Mouse (Mus musculus) erythroblast, embryonic 14.5 days (primary cell): ENCODE measurements at regions not wholly inside any gene's neighbourhood (a gene's known extent, or its start where the extent isn't known, plus 50 kb on each side); places are given as distances from the start of the nearest gene placed in this dataset.
"Not testable (repeated sequence)": the region's sequence is repeated elsewhere in the genome, so short reads cannot be mapped to it uniquely, and the experiment has no call there.

Experiments used
- H3K27me3 ChIP-seq: 2 replicates; pipeline ENCODE4 v1.6.1; 2012; ENCODE audit warnings: inconsistent platforms; ENCODE audit not compliant: control insufficient read depth
- H3K36me3 ChIP-seq: 2 replicates; pipeline ENCODE4 v1.6.1; 2012; ENCODE audit warnings: mild to moderate bottlenecking, inconsistent platforms; ENCODE audit not compliant: control insufficient read depth
- H3K4me1 ChIP-seq: 2 replicates; pipeline ENCODE4 v1.6.1; 2012; ENCODE audit warnings: inconsistent platforms; ENCODE audit not compliant: control insufficient read depth
- H3K4me3 ChIP-seq: replicated peaks from 2 replicates; pipeline ENCODE3; 2012; ENCODE audit warnings: moderate library complexity, mild to moderate bottlenecking, inconsistent platforms
- H3K9me3 ChIP-seq: 2 replicates; pipeline ENCODE4 v1.6.1; 2012; ENCODE audit warnings: low read length, inconsistent platforms, mixed read lengths; ENCODE audit not compliant: control insufficient read depth
- GATA1 ChIP-seq: IDR thresholded peaks from 2 replicates; pipeline ENCODE4 v1.6.1; 2012; ENCODE audit warnings: low read length, inconsistent platforms, mixed read lengths
- TAL1 ChIP-seq: IDR thresholded peaks from 3 replicates; pipeline ENCODE4 v1.6.1; 2012; ENCODE audit warnings: low read length, inconsistent platforms, mixed read lengths

DNA sequence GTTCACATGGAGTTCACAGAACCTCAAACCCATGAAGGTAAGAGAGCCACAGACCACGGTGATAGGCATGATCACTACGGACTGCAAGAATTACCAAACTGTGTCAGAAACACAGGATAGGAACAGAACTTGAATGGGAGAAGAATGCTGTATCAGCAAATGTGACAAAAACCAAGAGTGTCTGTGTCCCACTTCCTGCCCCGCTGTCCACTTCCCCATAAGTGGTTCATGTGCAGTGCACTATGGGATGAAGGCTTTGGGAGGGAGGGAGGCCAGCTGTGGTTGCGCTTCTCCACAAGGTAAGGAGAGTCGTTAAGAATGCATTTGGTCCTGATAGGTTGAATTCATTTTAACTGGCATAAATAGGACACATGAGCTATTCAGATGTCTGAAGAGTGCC is 313.8 kb upstream of the Cdh4 start:
- Histone ChIP-seq H3K9me3 (peaks cover 35% of the 10 kb centered on the region), H3K4me3 (no peak overlapping the region), H3K36me3 (no peaks in the 10 kb centered on the region), H3K27me3 (no peaks in the 10 kb centered on the region), H3K4me1 (no peaks in the 10 kb centered on the region)
- no peak for TF ChIP-seq TAL1
- no peak for TF ChIP-seq GATA1

DNA sequence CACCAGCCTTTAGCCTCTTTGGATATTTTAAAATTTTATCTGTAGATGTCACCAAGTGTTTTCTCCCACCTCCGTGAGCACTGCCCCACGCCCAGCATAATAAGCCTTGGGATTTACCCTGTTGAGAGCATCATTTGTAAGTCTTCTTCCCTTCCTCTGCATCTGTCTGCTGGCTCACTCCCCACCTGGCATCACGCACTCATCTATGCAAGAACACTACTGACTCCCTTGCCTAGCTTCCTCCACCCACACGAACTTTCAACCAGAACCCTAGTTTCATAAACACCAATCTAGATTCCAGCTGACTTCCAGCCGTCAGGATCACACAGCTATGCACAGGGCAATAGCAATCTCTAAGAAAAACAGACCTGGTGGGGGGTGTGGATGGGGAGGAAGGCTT is 311.2 kb upstream of the Cdh4 start:
- Histone ChIP-seq H3K9me3 (peaks cover 37% of the 10 kb centered on the region), H3K27me3 (no peaks in the 10 kb centered on the region), H3K36me3 (no peaks in the 10 kb centered on the region), H3K4me1 (no peaks in the 10 kb centered on the region), H3K4me3 (no peak overlapping the region)
- TF ChIP-seq TAL1 = no peak
- no peak for TF ChIP-seq GATA1

DNA sequence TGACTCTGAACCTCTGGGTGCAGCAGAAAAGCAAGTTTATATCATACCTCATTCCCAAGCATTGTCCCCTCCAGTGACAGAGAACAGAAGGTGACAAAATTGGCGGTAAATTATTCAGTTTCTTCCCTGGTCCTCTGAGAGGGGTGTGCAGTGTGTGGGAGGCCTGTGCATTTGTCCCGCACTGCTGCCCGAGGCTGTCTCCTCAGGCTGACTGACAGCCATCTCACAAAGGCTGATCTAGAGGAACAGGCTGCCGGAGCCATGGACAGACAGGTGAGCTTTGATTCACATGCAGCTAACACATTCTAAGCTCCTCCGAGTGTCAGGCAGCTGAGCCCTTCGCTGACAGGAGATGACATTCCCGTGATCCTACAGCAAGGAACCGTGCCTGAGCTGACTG is 299.9 kb upstream of the Cdh4 start:
- TF ChIP-seq GATA1 (no peak), TAL1 (no peak)
- Histone ChIP-seq H3K4me3 (no peak overlapping the region), H3K36me3 (no peaks in the 10 kb centered on the region), H3K4me1 (no peaks in the 10 kb centered on the region), H3K27me3 (no peaks in the 10 kb centered on the region), H3K9me3 (peaks cover 79% of the 10 kb centered on the region)

DNA sequence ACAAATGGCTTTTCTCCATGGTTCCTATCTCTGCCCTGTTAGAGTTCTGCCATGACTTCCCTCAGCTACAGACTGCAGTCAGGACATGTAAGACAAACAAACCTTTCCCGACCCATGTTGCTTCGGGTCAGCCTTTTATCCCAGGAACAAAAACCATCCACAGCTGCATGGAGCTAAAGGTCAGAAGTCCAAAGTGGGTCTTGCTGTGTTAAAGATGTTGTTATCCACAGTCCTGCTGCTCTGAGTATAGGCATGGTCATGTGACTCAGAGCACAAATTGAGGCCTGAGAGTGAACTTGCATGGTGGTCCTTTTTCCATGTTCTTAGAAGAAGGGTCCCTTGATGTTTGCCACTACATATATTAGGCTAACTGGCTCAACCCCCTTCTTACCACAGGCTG is 296.5 kb upstream of the Cdh4 start:
- H3K27me3 ChIP-seq = no peaks in the 10 kb centered on the region
- H3K4me3 ChIP-seq = no peak overlapping the region
- H3K4me1 ChIP-seq = no peaks in the 10 kb centered on the region
- peaks cover 82% of the 10 kb centered on the region for H3K9me3 ChIP-seq
- no peak for TF ChIP-seq GATA1
- no peak for TF ChIP-seq TAL1
- no peaks in the 10 kb centered on the region for H3K36me3 ChIP-seq

DNA sequence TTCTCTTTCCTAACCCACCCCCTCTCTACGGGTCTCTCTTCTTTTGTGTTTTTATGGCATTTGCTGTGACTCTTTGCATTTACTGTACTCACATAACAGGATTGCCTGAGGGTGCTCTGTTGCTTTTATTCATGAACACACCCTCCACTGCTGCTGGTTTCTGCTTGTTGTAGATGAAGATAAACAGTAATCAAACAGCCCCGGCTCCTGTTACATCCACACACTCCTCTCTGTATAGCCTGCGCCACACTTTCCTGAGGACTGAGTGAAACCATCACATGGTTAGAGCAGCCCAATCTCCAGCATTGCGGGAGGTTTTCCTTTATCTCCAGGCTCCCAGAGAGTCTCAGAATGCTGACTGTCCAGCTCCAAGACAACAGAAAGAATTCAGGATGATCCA is 296.0 kb upstream of the Cdh4 start:
- H3K4me1 ChIP-seq = no peaks in the 10 kb centered on the region
- H3K36me3 ChIP-seq = no peaks in the 10 kb centered on the region
- no peak overlapping the region for H3K4me3 ChIP-seq
- TF ChIP-seq TAL1 (no peak), GATA1 (no peak)
- no peaks in the 10 kb centered on the region for H3K27me3 ChIP-seq
- peaks cover 79% of the 10 kb centered on the region for H3K9me3 ChIP-seq

DNA sequence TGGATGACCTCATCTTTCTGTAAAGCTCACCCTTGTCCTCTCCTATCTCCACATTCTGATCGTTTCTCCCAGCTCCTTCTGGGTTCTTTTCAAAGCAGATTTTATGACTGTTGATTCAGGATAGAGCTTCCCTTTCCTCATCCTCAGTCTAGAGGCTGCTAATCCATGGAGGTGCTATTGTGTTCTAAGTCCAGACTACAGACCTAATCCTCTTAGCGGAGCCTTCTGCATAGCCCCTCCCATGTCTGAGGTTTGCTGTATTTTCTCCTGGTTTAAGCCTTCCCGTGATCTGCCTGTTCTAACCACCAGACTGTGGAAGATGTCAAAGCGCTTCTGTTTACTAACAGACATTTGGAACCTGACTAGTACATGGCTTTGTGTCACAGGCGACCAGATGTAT is 294.0 kb upstream of the Cdh4 start:
- TF ChIP-seq GATA1 (no peak), TAL1 (no peak)
- no peaks in the 10 kb centered on the region for H3K4me1 ChIP-seq
- H3K9me3 ChIP-seq = peaks cover 64% of the 10 kb centered on the region
- no peak overlapping the region for H3K4me3 ChIP-seq
- no peaks in the 10 kb centered on the region for H3K27me3 ChIP-seq
- no peaks in the 10 kb centered on the region for H3K36me3 ChIP-seq

DNA sequence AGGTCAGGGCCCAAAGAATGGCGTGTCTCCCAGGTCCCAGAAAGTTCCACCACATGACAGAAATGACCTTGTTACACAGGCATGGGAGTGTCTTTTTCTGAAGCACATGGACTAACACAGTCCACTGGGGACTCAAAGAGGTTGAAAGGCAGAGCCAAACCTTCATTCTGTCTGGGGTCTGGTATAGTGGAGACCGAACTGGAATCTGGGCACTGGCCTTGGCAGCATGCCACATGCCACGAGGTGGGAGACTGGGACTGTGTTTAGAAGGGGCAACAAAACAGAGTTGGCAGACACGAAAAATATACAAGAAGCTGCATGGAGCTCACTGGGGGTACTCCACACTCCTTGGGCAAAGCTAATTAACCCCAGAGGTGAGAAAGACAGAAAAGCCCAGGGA is 293.6 kb upstream of the Cdh4 start:
- TF ChIP-seq GATA1 (no peak), TAL1 (no peak)
- H3K36me3 ChIP-seq = no peaks in the 10 kb centered on the region
- no peak overlapping the region for H3K4me3 ChIP-seq
- H3K9me3 ChIP-seq = peaks cover 64% of the 10 kb centered on the region
- no peaks in the 10 kb centered on the region for H3K27me3 ChIP-seq
- H3K4me1 ChIP-seq = no peaks in the 10 kb centered on the region

DNA sequence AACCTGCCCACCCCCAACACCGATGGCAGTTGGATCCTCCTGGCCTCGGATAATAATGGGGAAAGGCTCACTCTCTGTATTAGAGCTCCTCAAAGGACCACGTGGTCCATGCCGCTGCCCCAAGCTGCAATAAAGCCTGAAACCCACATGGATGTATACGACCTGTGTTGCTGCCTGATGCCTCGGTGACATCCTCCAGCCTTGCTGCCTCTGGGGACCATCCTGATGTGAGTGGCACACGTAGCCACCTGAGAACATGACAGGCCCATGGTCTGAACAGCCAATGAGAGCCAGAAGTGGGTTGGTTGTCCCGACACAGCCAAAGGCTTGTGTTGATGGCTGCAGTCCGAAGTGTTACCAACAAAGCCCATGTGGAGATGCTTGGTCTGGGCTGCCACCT is 283.4 kb upstream of the Cdh4 start:
- no peaks in the 10 kb centered on the region for H3K27me3 ChIP-seq
- no peaks in the 10 kb centered on the region for H3K4me1 ChIP-seq
- no peaks in the 10 kb centered on the region for H3K36me3 ChIP-seq
- H3K9me3 ChIP-seq = peaks cover 47% of the 10 kb centered on the region
- no peak overlapping the region for H3K4me3 ChIP-seq
- no peak for TF ChIP-seq TAL1

DNA sequence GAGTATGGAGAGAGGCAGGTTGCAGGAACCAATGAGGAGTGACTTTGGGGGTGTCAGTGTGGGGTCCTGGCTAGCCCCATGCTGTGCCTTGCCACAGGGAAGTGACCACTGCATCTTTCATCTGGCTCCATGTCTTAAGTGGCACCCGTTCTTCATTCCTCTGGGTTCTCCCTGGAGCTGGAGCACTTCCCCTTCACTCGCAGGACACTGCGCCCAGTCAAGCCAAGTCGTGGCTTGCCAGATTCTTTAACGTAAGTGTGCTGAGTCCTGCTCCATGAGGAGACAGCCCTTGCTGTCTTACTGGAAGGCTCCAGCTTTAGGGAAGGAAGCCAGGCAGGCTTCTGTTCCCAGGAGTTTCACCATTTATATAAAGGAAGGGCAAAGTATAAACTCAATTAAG is 279.1 kb upstream of the Cdh4 start:
- H3K9me3 ChIP-seq = peaks cover 76% of the 10 kb centered on the region
- no peaks in the 10 kb centered on the region for H3K36me3 ChIP-seq
- TF ChIP-seq GATA1 (no peak), TAL1 (no peak)
- no peak overlapping the region for H3K4me3 ChIP-seq
- H3K27me3 ChIP-seq = no peaks in the 10 kb centered on the region
- H3K4me1 ChIP-seq = no peaks in the 10 kb centered on the region

DNA sequence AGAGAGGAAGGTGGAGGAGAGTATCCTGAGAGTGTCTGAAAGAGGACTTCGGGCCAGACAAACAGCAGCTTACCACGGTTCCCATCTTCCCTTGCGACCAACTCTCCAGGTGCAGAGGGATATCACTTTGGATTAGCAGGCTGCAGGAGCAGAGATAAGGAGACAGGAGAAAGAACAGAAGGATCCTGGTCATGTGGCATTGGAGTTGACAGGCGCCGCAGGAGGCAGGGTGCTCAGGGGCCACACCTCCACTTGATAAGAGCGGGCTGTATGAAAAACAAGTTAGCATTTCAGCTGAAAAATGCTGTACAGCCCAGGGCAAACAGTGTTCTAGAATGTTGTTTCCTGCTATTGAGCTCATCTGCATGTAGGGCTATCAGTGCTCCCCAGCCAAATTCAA is 272.1 kb upstream of the Cdh4 start:
- H3K9me3 ChIP-seq = peaks cover 35% of the 10 kb centered on the region
- H3K36me3 ChIP-seq = no peaks in the 10 kb centered on the region
- TF ChIP-seq TAL1 = no peak
- TF ChIP-seq GATA1 = no peak
- no peak overlapping the region for H3K4me3 ChIP-seq
- no peaks in the 10 kb centered on the region for H3K4me1 ChIP-seq
- no peaks in the 10 kb centered on the region for H3K27me3 ChIP-seq

DNA sequence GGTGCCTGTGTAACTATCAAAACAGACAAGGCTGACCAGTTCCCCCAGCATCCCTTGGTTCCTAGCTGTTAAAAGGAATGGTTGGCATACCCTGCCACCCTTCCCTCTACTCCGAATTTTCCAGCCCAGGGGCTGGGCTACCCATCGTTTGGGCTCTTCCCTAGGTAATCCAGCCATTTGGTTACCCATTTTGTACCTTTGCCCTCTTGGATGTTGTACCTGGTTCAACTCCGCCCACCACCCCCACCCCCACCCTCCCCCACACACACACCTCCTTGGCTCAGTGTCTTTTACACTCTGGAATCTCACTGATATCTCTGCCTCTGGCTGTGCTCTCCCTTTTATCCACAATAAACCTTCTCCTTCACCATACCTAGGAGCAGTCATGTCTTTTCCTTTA is 271.6 kb upstream of the Cdh4 start:
- no peaks in the 10 kb centered on the region for H3K4me1 ChIP-seq
- H3K36me3 ChIP-seq = no peaks in the 10 kb centered on the region
- TF ChIP-seq GATA1 = no peak
- no peak for TF ChIP-seq TAL1
- H3K27me3 ChIP-seq = no peaks in the 10 kb centered on the region; the same call in 1 of the 2 replicates
- H3K9me3 ChIP-seq = peaks cover 30% of the 10 kb centered on the region
- no peak overlapping the region for H3K4me3 ChIP-seq

DNA sequence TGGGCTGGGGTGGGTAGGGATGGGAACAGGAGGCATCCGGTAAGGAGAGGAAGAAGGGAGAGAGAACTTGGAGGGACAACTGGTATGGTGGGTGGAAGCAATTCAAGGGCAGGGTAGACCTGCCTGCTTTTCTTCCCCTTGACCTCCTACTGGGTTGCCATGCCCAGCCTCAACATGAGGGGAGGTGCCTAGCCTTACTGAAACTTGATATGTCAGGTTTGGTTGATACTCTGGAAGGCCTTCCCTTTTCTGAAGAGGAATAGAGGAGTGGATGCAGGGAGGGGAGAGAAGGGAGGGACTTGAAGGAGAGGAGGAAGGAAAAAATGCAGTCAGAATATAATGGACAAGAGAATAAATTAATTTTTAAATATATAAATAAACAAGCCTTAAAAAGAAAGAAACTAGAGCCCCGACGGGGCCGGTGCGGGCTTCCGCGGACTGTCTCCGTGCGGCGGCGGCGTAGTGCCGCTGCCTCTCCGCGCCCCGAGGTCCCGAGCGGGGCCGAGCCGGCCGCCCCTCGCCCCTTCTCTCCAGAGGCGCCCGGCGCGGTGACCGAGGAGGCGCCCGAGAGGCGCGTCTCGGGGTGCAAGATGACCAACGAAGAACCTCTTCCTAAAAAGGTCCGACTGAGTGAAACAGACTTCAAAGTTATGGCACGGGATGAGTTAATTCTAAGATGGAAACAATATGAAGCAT is 265.2 kb upstream of the Cdh4 start:
- H3K36me3 ChIP-seq, H3K4me3 ChIP-seq, H3K4me1 ChIP-seq, H3K27me3 ChIP-seq: not testable (repeated sequence)
- H3K9me3 ChIP-seq = peaks cover 27% of the 10 kb centered on the region
